In genomic region chr3:87411150-87411549, GRCm38 (mm10) we compare ENCODE assay signal across 8 mouse cellular contexts. TPM values are rescaled to one million over a fixed set of nuclear protein-coding genes. Genes with fewer than 3 reads are reported as not detected.
A peak's percentile ranks its signal among the peaks of the same experiment; 100 is the strongest.
DNase-seq lines count a peak whose midpoint lies in the region; ATAC-seq and TF ChIP-seq lines count a peak whose summit lies in the region.
"Had no signal": no experiment of that assay in that cellular context is flagged by ENCODE, and none has a peak within 500 bp of the region (broad histone marks: within the 10 kb centered on the region; RNA-seq: fewer than 3 reads in every experiment).

No protein-coding gene starts in this region.

- H3K36me3 ChIP-seq in ES-E14 (ENCODE audit: control insufficient read depth, insufficient read depth, low read length, poor library complexity, severe bottlenecking): no peaks in the 10 kb centered on the region
- no peaks in the 10 kb centered on the region for H3K36me3 ChIP-seq in heart, embryonic 16.5 days (ENCODE audit: control insufficient read depth, insufficient read depth)
- H3K36me3 ChIP-seq in spleen, adult 2 months (ENCODE audit: control insufficient read depth, insufficient read depth, low read length): no peaks in the 10 kb centered on the region
- H3K36me3 ChIP-seq: liver, embryonic 15.5 days had no signal

- 13% methylated on average over 11 of the region's 12 CpGs for WGBS in heart, embryonic 16.5 days
- WGBS in large intestine, adult 2 months: 9% methylated on average over 12 of the region's 12 CpGs
- WGBS in spleen, adult 2 months: 29% methylated on average over 12 of the region's 12 CpGs

- H3K9ac ChIP-seq in ES-E14 (ENCODE audit: insufficient read depth, low read depth, low read length, poor library complexity, severe bottlenecking): peak overlapping the region; percentile 39; the same call in 1 of the 2 replicates
- no peak overlapping the region for H3K9ac ChIP-seq in heart, embryonic 16.5 days (ENCODE audit: low read length)
- H3K9ac ChIP-seq: liver, embryonic 15.5 days had no signal

- peak overlapping the region; percentile 52 to 56 for H3K4me3 ChIP-seq in ES-E14 (ENCODE audit: insufficient read depth in 1 of 2, low read depth in 1 of 2, low read length in 2 of 2, poor library complexity in 1 of 2, severe bottlenecking in 1 of 2)
- H3K4me3 ChIP-seq in heart, embryonic 16.5 days (ENCODE audit: low read length): no peak overlapping the region
- H3K4me3 ChIP-seq in spleen, adult 2 months (ENCODE audit: extremely low read depth, insufficient read depth, insufficient read length): no peak overlapping the region
- H3K4me3 ChIP-seq: liver, embryonic 15.5 days had no signal

- ATAC-seq in heart, embryonic 16.5 days (replicated peaks; ENCODE audit: extremely low read depth, insufficient read depth, low FRiP score): peak; percentile 28; the same call in 1 of the 2 replicates
- ATAC-seq in megakaryocyte progenitor cell, adult 5-6 weeks (replicated peaks; ENCODE audit: poor library complexity): peak; percentile 71

- peak; percentile 94 for TF ChIP-seq CTCF in spleen, adult 2 months (IDR thresholded peaks at IDR 0.05; ENCODE audit: extremely low read depth, insufficient read depth, insufficient read length, insufficient replicate concordance)

- DNase-seq in ES-E14 (ENCODE audit: low read depth, low spot score): peak; percentile 22
- DNase-seq in adrenal gland, adult 2 months: peak; percentile 54
- peak; percentile 81 for DNase-seq in embryo, embryonic 11 days
- peak; percentile 16 for DNase-seq in large intestine, adult 2 months (ENCODE audit: low read depth, low spot score)
- DNase-seq in spleen, adult 2 months (ENCODE audit: low read depth in 1 of 2, low spot score in 2 of 2): peak; percentile 33 to 58

- H3K27me3 ChIP-seq in heart, embryonic 16.5 days (ENCODE audit: control insufficient read depth, insufficient read depth, low read length): no peaks in the 10 kb centered on the region
- no peaks in the 10 kb centered on the region for H3K27me3 ChIP-seq in spleen, adult 2 months (ENCODE audit: control insufficient read depth, insufficient read depth, low read length)
- H3K27me3 ChIP-seq: liver, embryonic 15.5 days had no signal

- no peak overlapping the region for H3K4me2 ChIP-seq in heart, embryonic 16.5 days (ENCODE audit: low read depth, low read length)
- H3K4me2 ChIP-seq: liver, embryonic 15.5 days had no signal

- H3K9me3 ChIP-seq in ES-E14 (ENCODE audit: control insufficient read depth, insufficient read depth, low read depth, low read length): no peaks in the 10 kb centered on the region
- no peaks in the 10 kb centered on the region for H3K9me3 ChIP-seq in heart, embryonic 16.5 days (replicated peaks; ENCODE audit: control insufficient read depth, low read length)
- H3K9me3 ChIP-seq: liver, embryonic 15.5 days had no signal

- in situ Hi-C loops in ES-E14 (cut with MboI; ENCODE audit: low sequenced_read_pairs in 2 of 2, unreplicated experiment in 2 of 2): loop anchor here in 1 of 2 experiments (10.0 kb wide), 1 partner anchor 84 kb away; no protein-coding TSS in a partner anchor

- TF ChIP-seq POLR2A in spleen, adult 2 months (IDR thresholded peaks at IDR 0.05; ENCODE audit: low read depth, low read length): no peak

- H3K27ac ChIP-seq in ES-E14 (ENCODE audit: insufficient read depth, low read depth, low read length, poor library complexity, severe bottlenecking): peak overlapping the region; percentile 79; the same call in 1 of the 2 replicates
- H3K27ac ChIP-seq in heart, embryonic 16.5 days (ENCODE audit: low read length): no peak overlapping the region
- H3K27ac ChIP-seq in spleen, adult 2 months (ENCODE audit: insufficient read depth, low read length): no peak overlapping the region
- H3K27ac ChIP-seq: liver, embryonic 15.5 days had no signal

- H3K4me1 ChIP-seq in ES-E14 (ENCODE audit: control insufficient read depth in 2 of 2, insufficient read depth in 2 of 2, low read length in 2 of 2, poor library complexity in 1 of 2): peaks cover 0 to 12% of the 10 kb centered on the region in 2 experiments; a peak in 2 of 4 replicates
- no peaks in the 10 kb centered on the region for H3K4me1 ChIP-seq in heart, embryonic 16.5 days (ENCODE audit: control insufficient read depth, insufficient read depth, low read length)
- peaks cover 6% of the 10 kb centered on the region; the same call in 1 of the 2 replicates for H3K4me1 ChIP-seq in spleen, adult 2 months (ENCODE audit: control insufficient read depth, insufficient read depth, insufficient read length)
- H3K4me1 ChIP-seq: liver, embryonic 15.5 days had no signal

TF ChIP-seq in ES-E14, 5 proteins besides CTCF, POLR2A, EP300 and RAD21:
- TF ChIP-seq MAFK (IDR thresholded peaks at IDR 0.05; ENCODE audit: insufficient read depth, low read depth, low read length) (no peak), ZNF384 (IDR thresholded peaks at IDR 0.05; ENCODE audit: low read depth, low read length) (no peak), HCFC1 (IDR thresholded peaks at IDR 0.05; ENCODE audit: borderline replicate concordance, insufficient read depth, low read length) (no peak), CHD2 (IDR thresholded peaks at IDR 0.05; ENCODE audit: low read depth, low read length) (no peak), ZC3H11A (IDR thresholded peaks at IDR 0.05; ENCODE audit: borderline replicate concordance, low read depth, low read length) (peak; percentile 13; the same call in 1 of the 2 replicates)

RNA-seq across cellular contexts. Expression of gene Fcrl5, which starts 24.4 kb away (rescaled TPM):
- 0.11 and 0.45 TPM in 2 replicates for total RNA-seq in ES-E14 (2012; rRNA removed)
- total RNA-seq in adrenal gland, adult 2 months (2021): not detected
- polyA plus RNA-seq in adrenal gland, adult 2 months (2012; rRNA removed): not detected in 2 replicates
- polyA plus RNA-seq in heart, embryonic 16.5 days (2015; fragmentation: Nextera tagmentation; extraction: Ambion mirVana): not detected in 2 replicates
- polyA plus RNA-seq in large intestine, adult 2 months (2012; rRNA removed): 0.23 and 0.52 TPM in 2 replicates
- total RNA-seq in megakaryocyte progenitor cell, adult 5-6 weeks (2015): 0.05 TPM in 1 of 2 replicates, not detected in the other
- not detected in 2 replicates for total RNA-seq in megakaryocyte progenitor cell, adult 5-6 weeks (2017)
- 7.2 and 9.2 TPM in 2 replicates for polyA plus RNA-seq in spleen, adult 2 months (2012; rRNA removed)
- polyA plus RNA-seq: liver, embryonic 15.5 days had no signal

RNA-seq across cellular contexts. Expression of gene Fcrl1, which starts 35.0 kb away (rescaled TPM):
- 0.27 and 0.32 TPM in 2 replicates for total RNA-seq in ES-E14 (2012; rRNA removed)
- not detected for total RNA-seq in adrenal gland, adult 2 months (2021)
- 0.06 and 0.20 TPM in 2 replicates for polyA plus RNA-seq in adrenal gland, adult 2 months (2012; rRNA removed)
- polyA plus RNA-seq in heart, embryonic 16.5 days (2015; fragmentation: Nextera tagmentation; extraction: Ambion mirVana): 0.25 TPM in 2 replicates
- polyA plus RNA-seq in large intestine, adult 2 months (2012; rRNA removed): 4.2 and 5.2 TPM in 2 replicates
- 0.49 and 1.2 TPM in 2 replicates for total RNA-seq in megakaryocyte progenitor cell, adult 5-6 weeks (2015)
- 0.12 and 0.74 TPM in 2 replicates for total RNA-seq in megakaryocyte progenitor cell, adult 5-6 weeks (2017)
- polyA plus RNA-seq in spleen, adult 2 months (2012; rRNA removed): 50.2 and 55.5 TPM in 2 replicates

RNA-seq across cellular contexts. Expression of gene Cd5l, which starts 53.5 kb away (rescaled TPM):
- not detected in 2 replicates for total RNA-seq in ES-E14 (2012; rRNA removed)
- under 1 TPM; 0.55 to 0.66 TPM for total RNA-seq in adrenal gland, adult 2 months (2021)
- 0.22 and 0.42 TPM in 2 replicates for polyA plus RNA-seq in adrenal gland, adult 2 months (2012; rRNA removed)
- 0.22 and 0.25 TPM in 2 replicates for polyA plus RNA-seq in heart, embryonic 16.5 days (2015; fragmentation: Nextera tagmentation; extraction: Ambion mirVana)
- 0.12 and 0.43 TPM in 2 replicates for polyA plus RNA-seq in large intestine, adult 2 months (2012; rRNA removed)
- total RNA-seq in megakaryocyte progenitor cell, adult 5-6 weeks (2015): 0.20 TPM in 1 of 2 replicates, not detected in the other
- 0.21 and 0.88 TPM in 2 replicates for total RNA-seq in megakaryocyte progenitor cell, adult 5-6 weeks (2017)
- polyA plus RNA-seq in spleen, adult 2 months (2012; rRNA removed): 27.2 and 56.0 TPM in 2 replicates

Comparison
In these comparisons a context has a peak if more than half of its experiments do, and no peak if none do; other contexts are left out.
1. DNase-seq: peak in every context shown above with its lines; median percentile 81 in embryo, embryonic 11 days; 54 in adrenal gland, adult 2 months; 46 in spleen, adult 2 months; 22 in ES-E14; 16 in large intestine, adult 2 months.
2. H3K4me3 ChIP-seq: peak in ES-E14 (2 of 2); none in heart, embryonic 16.5 days (single experiment) and spleen, adult 2 months (single experiment).
3. RNA of gene Cd5l, which starts 53.5 kb away (polyA plus RNA-seq): 27.2 to 56.0 TPM in spleen, adult 2 months; 0.22 to 0.42 TPM in adrenal gland, adult 2 months, 0.22 to 0.25 TPM in heart, embryonic 16.5 days and 0.12 to 0.43 TPM in large intestine, adult 2 months; every median in the first group is over 10 times any median in the second.